Mouse (Mus musculus) kidney, embryonic 15.5 days (tissue): ENCODE results near the gene Lhcgr. TPM values are rescaled to one million over a fixed set of nuclear protein-coding genes. Genes with fewer than 3 reads are reported as not detected.

Experiments used
- ATAC-seq: fragments of 200-750 bp; cut with Nextera tagmentation; replicated peaks from 2 replicates; pipeline ENCODE4 v1.8.0; 2017; ENCODE audit warnings: moderate TSS enrichment; ENCODE audit not compliant: low FRiP score
- H3K27ac ChIP-seq: fragments of 300-500 bp; sonication (generic); 2 replicates; pipeline ENCODE4 v1.5.1; 2015; ENCODE audit warnings: mild to moderate bottlenecking, inconsistent platforms
- H3K27me3 ChIP-seq: fragments of 300-500 bp; sonication (generic); 2 replicates; pipeline ENCODE4 v1.6.1; 2015; ENCODE audit warnings: inconsistent platforms
- H3K36me3 ChIP-seq: fragments of 300-500 bp; sonication (generic); 2 replicates; pipeline ENCODE4 v1.6.1; 2015; ENCODE audit warnings: inconsistent platforms
- H3K4me1 ChIP-seq: fragments of 300-500 bp; sonication (generic); 2 replicates; pipeline ENCODE4 v1.6.1; 2015; ENCODE audit warnings: inconsistent platforms
- H3K4me2 ChIP-seq: fragments of 300-500 bp; sonication (generic); 2 replicates; pipeline ENCODE4 v1.6.1; 2015; ENCODE audit warnings: moderate library complexity, mild to moderate bottlenecking, inconsistent platforms
- H3K4me3 ChIP-seq: fragments of 300-500 bp; sonication (generic); replicated peaks from 2 replicates; pipeline ENCODE4 v1.5.1; 2015; ENCODE audit warnings: mild to moderate bottlenecking, inconsistent platforms
- H3K9ac ChIP-seq: fragments of 300-500 bp; sonication (generic); 2 replicates; pipeline ENCODE4 v1.6.1; 2015; ENCODE audit warnings: mild to moderate bottlenecking, inconsistent platforms
- H3K9me3 ChIP-seq: fragments of 300-500 bp; sonication (generic); replicated peaks from 2 replicates; pipeline ENCODE4 v1.6.1; 2016; ENCODE audit warnings: inconsistent platforms
- WGBS: fragments of 180-500 bp; shearing (Covaris S2); methylation state at CpG from one replicate; pipeline ENCODE4 v1.1.7; 2015; ENCODE audit warnings: mixed read lengths; 5-methylcytosine and 5-hydroxymethylcytosine counted together
- polyA plus RNA-seq: library from polyadenylated mRNA; unstranded; fragments of >200 nt; fragmentation: Nextera tagmentation; extraction: Ambion mirVana; gene quantifications from 2 replicates; pipeline ENCODE4 v1.2.1, GENCODE M21; 2015

The Lhcgr gene
- polyA plus RNA-seq, 1 experiment from 2014 or later: 0.49 TPM

GRCm38 (mm10) chr17:88770081-88770480 lies 21.7 kb downstream of the Lhcgr start:
- Histone ChIP-seq H3K36me3 (no peaks in the 10 kb centered on the region), H3K4me3 (no peak overlapping the region), H3K27me3 (no peaks in the 10 kb centered on the region), H3K27ac (no peak overlapping the region), H3K4me1 (peaks cover 15% of the 10 kb centered on the region), H3K9me3 (no peaks in the 10 kb centered on the region), H3K9ac (no peak overlapping the region), H3K4me2 (no peak overlapping the region)
- 90% methylated on average over 7 of the region's 7 CpGs for WGBS
- no peak for ATAC-seq

- Histone ChIP-seq H3K9me3 (no peaks in the 10 kb centered on the region), H3K27me3 (no peaks in the 10 kb centered on the region), H3K36me3 (no peaks in the 10 kb centered on the region), H3K27ac (no peak overlapping the region), H3K4me3 (no peak overlapping the region), H3K9ac (no peak overlapping the region), H3K4me2 (no peak overlapping the region), H3K4me1 (peaks cover 12% of the 10 kb centered on the region)
- WGBS: 78% methylated on average over 2 of the region's 2 CpGs
- no peak for ATAC-seq
These were observed 22.4 kb downstream of the Lhcgr start for GRCm38 (mm10) chr17:88769283-88769859.

- no peak overlapping the region for H3K4me2 ChIP-seq
- 86% methylated on average over 6 of the region's 6 CpGs for WGBS
- H3K27me3 ChIP-seq: no peaks in the 10 kb centered on the region
- H3K4me1 ChIP-seq: no peaks in the 10 kb centered on the region
- no peak for ATAC-seq
- H3K4me3 ChIP-seq: no peak overlapping the region
- no peak overlapping the region for H3K9ac ChIP-seq
- H3K9me3 ChIP-seq: no peaks in the 10 kb centered on the region
- H3K27ac ChIP-seq: no peak overlapping the region
- no peaks in the 10 kb centered on the region for H3K36me3 ChIP-seq
These were observed 24.9 kb downstream of the Lhcgr start for GRCm38 (mm10) chr17:88766857-88767256.

GRCm38 (mm10) chr17:88764136-88764485 lies 27.7 kb downstream of the Lhcgr start:
- Histone ChIP-seq H3K9me3 (no peaks in the 10 kb centered on the region), H3K27me3 (no peaks in the 10 kb centered on the region), H3K4me1 (no peaks in the 10 kb centered on the region), H3K36me3 (no peaks in the 10 kb centered on the region), H3K4me2 (no peak overlapping the region), H3K9ac (no peak overlapping the region), H3K4me3 (no peak overlapping the region), H3K27ac (no peak overlapping the region)
- 65% methylated on average over 3 of the region's 3 CpGs for WGBS
- ATAC-seq: no peak

GRCm38 (mm10) chr17:88763396-88764135 lies 28.2 kb downstream of the Lhcgr start:
- Histone ChIP-seq H3K36me3 (no peaks in the 10 kb centered on the region), H3K4me1 (no peaks in the 10 kb centered on the region), H3K27ac (no peak overlapping the region), H3K9ac (no peak overlapping the region), H3K4me3 (no peak overlapping the region), H3K27me3 (no peaks in the 10 kb centered on the region), H3K9me3 (no peaks in the 10 kb centered on the region), H3K4me2 (no peak overlapping the region)
- 35% methylated on average over 5 of the region's 5 CpGs for WGBS
- no peak for ATAC-seq

- H3K9me3 ChIP-seq: no peaks in the 10 kb centered on the region
- no peak overlapping the region for H3K4me3 ChIP-seq
- peaks cover 9% of the 10 kb centered on the region for H3K4me1 ChIP-seq
- no peaks in the 10 kb centered on the region for H3K36me3 ChIP-seq
- 42% methylated on average over 9 of the region's 9 CpGs for WGBS
- H3K4me2 ChIP-seq: no peak overlapping the region
- ATAC-seq: no peak
- no peak overlapping the region for H3K9ac ChIP-seq
- H3K27ac ChIP-seq: no peak overlapping the region
- H3K27me3 ChIP-seq: peaks cover 5% of the 10 kb centered on the region; the same call in 1 of the 2 replicates
These were observed 33.8 kb downstream of the Lhcgr start for GRCm38 (mm10) chr17:88758003-88758437.

- ATAC-seq: no peak
- Histone ChIP-seq H3K36me3 (no peaks in the 10 kb centered on the region), H3K4me2 (no peak overlapping the region), H3K4me3 (no peak overlapping the region), H3K4me1 (peaks cover 18% of the 10 kb centered on the region), H3K9ac (no peak overlapping the region), H3K27ac (no peak overlapping the region), H3K9me3 (no peaks in the 10 kb centered on the region), H3K27me3 (peaks cover 5% of the 10 kb centered on the region; the same call in 1 of the 2 replicates)
- 60% methylated on average over 6 of the region's 6 CpGs for WGBS
These were observed 36.0 kb downstream of the Lhcgr start for GRCm38 (mm10) chr17:88755776-88756175.

- Histone ChIP-seq H3K4me2 (peak overlapping the region; percentile 59), H3K36me3 (no peaks in the 10 kb centered on the region), H3K9me3 (no peaks in the 10 kb centered on the region), H3K4me1 (peaks cover 18% of the 10 kb centered on the region), H3K27ac (no peak overlapping the region), H3K27me3 (peaks cover 5% of the 10 kb centered on the region; the same call in 1 of the 2 replicates), H3K4me3 (peak overlapping the region; percentile 28), H3K9ac (0 out of 2 replicates have a peak overlapping the region, but pooled peaks have one; percentile 18)
- WGBS: 22% methylated on average over 12 of the region's 12 CpGs
- peak; percentile 47 for ATAC-seq
These were observed 38.3 kb downstream of the Lhcgr start for GRCm38 (mm10) chr17:88753472-88753857.

- H3K4me3 ChIP-seq: peak overlapping the region; percentile 28
- ATAC-seq: peak; percentile 87
These were observed 38.8 kb downstream of the Lhcgr start for GRCm38 (mm10) chr17:88752827-88753471.

GRCm38 (mm10) chr17:88749646-88750045 lies 42.1 kb downstream of the Lhcgr start:
- WGBS: 81% methylated on average over 8 of the region's 8 CpGs
- H3K4me2 ChIP-seq: no peak overlapping the region
- no peak overlapping the region for H3K9ac ChIP-seq
- H3K36me3 ChIP-seq: no peaks in the 10 kb centered on the region
- H3K4me1 ChIP-seq: peaks cover 15% of the 10 kb centered on the region
- H3K27ac ChIP-seq: no peak overlapping the region
- H3K4me3 ChIP-seq: no peak overlapping the region
- H3K9me3 ChIP-seq: no peaks in the 10 kb centered on the region
- peaks cover 5% of the 10 kb centered on the region; the same call in 1 of the 2 replicates for H3K27me3 ChIP-seq
- ATAC-seq: no peak

More at GRCm38 (mm10) chr17:88752827-88753471, 38.8 kb downstream of the Lhcgr start:
- no peaks in the 10 kb centered on the region for H3K9me3 ChIP-seq
- peaks cover 5% of the 10 kb centered on the region; the same call in 1 of the 2 replicates for H3K27me3 ChIP-seq
- 0 out of 2 replicates have a peak overlapping the region, but pooled peaks have one; percentile 18 for H3K9ac ChIP-seq
- no peaks in the 10 kb centered on the region for H3K36me3 ChIP-seq
- peak overlapping the region; percentile 59 for H3K4me2 ChIP-seq
- 4% methylated on average over 17 of the region's 17 CpGs for WGBS
- H3K27ac ChIP-seq: no peak overlapping the region
- H3K4me1 ChIP-seq: peaks cover 18% of the 10 kb centered on the region

GRCm38 (mm10) chr17:88706231-88706649 lies 85.5 kb downstream of the Lhcgr start:
- Histone ChIP-seq H3K27ac (no peak overlapping the region), H3K36me3 (no peaks in the 10 kb centered on the region), H3K27me3 (no peaks in the 10 kb centered on the region), H3K4me3 (no peak overlapping the region), H3K9me3 (no peaks in the 10 kb centered on the region), H3K4me1 (0 out of 2 replicates have a peak, but pooled peaks cover 2% of the 10 kb centered on the region), H3K4me2 (no peak overlapping the region), H3K9ac (no peak overlapping the region)
- ATAC-seq: 0 out of 2 replicates have a peak, but pooled peaks have one; percentile 15
- WGBS: 48% methylated on average over 8 of the region's 8 CpGs

- no peaks in the 10 kb centered on the region; the same call in 1 of the 2 replicates for H3K9me3 ChIP-seq
- 45% methylated on average over 4 of the region's 4 CpGs for WGBS
- no peak for ATAC-seq
These were observed 88.7 kb downstream of the Lhcgr start for GRCm38 (mm10) chr17:88703112-88703511.

More at GRCm38 (mm10) chr17:88703112-88703511, 88.7 kb downstream of the Lhcgr start:
- H3K27me3 ChIP-seq: no peaks in the 10 kb centered on the region
- no peak overlapping the region for H3K27ac ChIP-seq
- 0 out of 2 replicates have a peak, but pooled peaks cover 2% of the 10 kb centered on the region for H3K4me1 ChIP-seq
- no peak overlapping the region for H3K9ac ChIP-seq
- no peaks in the 10 kb centered on the region for H3K36me3 ChIP-seq
- H3K4me2 ChIP-seq: no peak overlapping the region
- H3K4me3 ChIP-seq: no peak overlapping the region
